Mouse (Mus musculus): ENCODE results near the gene U2af2. TPM values are rescaled to one million over a fixed set of nuclear protein-coding genes. Genes with fewer than 3 reads are reported as not detected.
"Not testable (repeated sequence)": the region's sequence is repeated elsewhere in the genome, so short reads cannot be mapped to it uniquely, and the experiment has no call there.

The U2af2 gene
- polyA plus RNA-seq, 1 experiment, result 333 TPM

- Histone ChIP-seq H3K36me3 (ENCODE audit: control insufficient read depth, insufficient read depth) (peaks cover 24% of the 10 kb centered on the region), H3K79me2 (ENCODE audit: control insufficient read depth, insufficient read depth) (peaks cover 24% of the 10 kb centered on the region), H3K79me3 (ENCODE audit: low read depth) (peaks cover 10% of the 10 kb centered on the region), H3K27me3 (ENCODE audit: control insufficient read depth, insufficient read depth, insufficient read length) (no peaks in the 10 kb centered on the region), H3K4me3 (ENCODE audit: insufficient read depth, poor library complexity, severe bottlenecking) (peak overlapping the region; percentile 68), H3ac (ENCODE audit: control insufficient read depth, insufficient read length, low read depth) (peak overlapping the region; percentile 35)
- TF ChIP-seq CEBPB (IDR thresholded peaks at IDR 0.05; ENCODE audit: low read depth) (no peak), CTCF (IDR thresholded peaks at IDR 0.05; ENCODE audit: control insufficient read depth, insufficient read depth, insufficient read length) (no peak), USF1 (IDR thresholded peaks at IDR 0.05; ENCODE audit: low read depth) (no peak), MYOG (IDR thresholded peaks at IDR 0.05; ENCODE audit: control insufficient read depth, extremely low read depth, insufficient read length) (no peak), MAX (IDR thresholded peaks at IDR 0.05) (no peak), FOSL1 (IDR thresholded peaks at IDR 0.05; ENCODE audit: insufficient read depth, low read length, poor library complexity, severe bottlenecking) (no peak), MYOD1 (IDR thresholded peaks at IDR 0.05; ENCODE audit: control insufficient read depth, insufficient read length, low read depth) (no peak)
Measured at GRCm38 (mm10) chr7:5016057-5016456, 45.9 kb upstream of the U2af2 start.

- Histone ChIP-seq H3K36me3 (ENCODE audit: control insufficient read depth, insufficient read depth) (peaks cover 20% of the 10 kb centered on the region), H3ac (ENCODE audit: control insufficient read depth, insufficient read length, low read depth) (no peak overlapping the region), H3K79me3 (ENCODE audit: low read depth) (peaks cover 18% of the 10 kb centered on the region), H3K27me3 (ENCODE audit: control insufficient read depth, insufficient read depth, insufficient read length) (no peaks in the 10 kb centered on the region), H3K79me2 (ENCODE audit: control insufficient read depth, insufficient read depth) (peaks cover 33% of the 10 kb centered on the region), H3K4me3 (ENCODE audit: insufficient read depth, poor library complexity, severe bottlenecking) (no peak overlapping the region)
- TF ChIP-seq CEBPB (IDR thresholded peaks at IDR 0.05; ENCODE audit: low read depth) (no peak), USF1 (IDR thresholded peaks at IDR 0.05; ENCODE audit: low read depth) (no peak), FOSL1 (IDR thresholded peaks at IDR 0.05; ENCODE audit: insufficient read depth, low read length, poor library complexity, severe bottlenecking) (no peak), MAX (IDR thresholded peaks at IDR 0.05) (no peak), MYOG (IDR thresholded peaks at IDR 0.05; ENCODE audit: control insufficient read depth, extremely low read depth, insufficient read length) (no peak), CTCF (IDR thresholded peaks at IDR 0.05; ENCODE audit: control insufficient read depth, insufficient read depth, insufficient read length) (no peak), MYOD1 (IDR thresholded peaks at IDR 0.05; ENCODE audit: control insufficient read depth, insufficient read length, low read depth) (no peak)
Measured at GRCm38 (mm10) chr7:5016920-5017319, 45.0 kb upstream of the U2af2 start.

- Histone ChIP-seq H3K27me3 (ENCODE audit: control insufficient read depth, insufficient read depth, insufficient read length) (no peaks in the 10 kb centered on the region), H3ac (ENCODE audit: control insufficient read depth, insufficient read length, low read depth) (no peak overlapping the region), H3K36me3 (ENCODE audit: control insufficient read depth, insufficient read depth) (peaks cover 20% of the 10 kb centered on the region), H3K4me3 (ENCODE audit: insufficient read depth, poor library complexity, severe bottlenecking) (no peak overlapping the region), H3K79me2 (ENCODE audit: control insufficient read depth, insufficient read depth) (peaks cover 37% of the 10 kb centered on the region), H3K79me3 (ENCODE audit: low read depth) (peaks cover 21% of the 10 kb centered on the region)
- TF ChIP-seq MYOD1 (IDR thresholded peaks at IDR 0.05; ENCODE audit: control insufficient read depth, insufficient read length, low read depth) (no peak), CTCF (IDR thresholded peaks at IDR 0.05; ENCODE audit: control insufficient read depth, insufficient read depth, insufficient read length) (no peak), USF1 (IDR thresholded peaks at IDR 0.05; ENCODE audit: low read depth) (no peak), CEBPB (IDR thresholded peaks at IDR 0.05; ENCODE audit: low read depth) (no peak), FOSL1 (IDR thresholded peaks at IDR 0.05; ENCODE audit: insufficient read depth, low read length, poor library complexity, severe bottlenecking) (no peak), MYOG (IDR thresholded peaks at IDR 0.05; ENCODE audit: control insufficient read depth, extremely low read depth, insufficient read length) (no peak)
Measured at GRCm38 (mm10) chr7:5017352-5017751, 44.6 kb upstream of the U2af2 start.

GRCm38 (mm10) chr7:5017931-5018330 lies 44.0 kb upstream of the U2af2 start:
- no peak for TF ChIP-seq MAX (IDR thresholded peaks at IDR 0.05)
- TF ChIP-seq CEBPB (IDR thresholded peaks at IDR 0.05; ENCODE audit: low read depth), result no peak
- no peak for TF ChIP-seq CTCF (IDR thresholded peaks at IDR 0.05; ENCODE audit: control insufficient read depth, insufficient read depth, insufficient read length)
- TF ChIP-seq MYOD1 (IDR thresholded peaks at IDR 0.05; ENCODE audit: control insufficient read depth, insufficient read length, low read depth), result no peak
- TF ChIP-seq MYOG (IDR thresholded peaks at IDR 0.05; ENCODE audit: control insufficient read depth, extremely low read depth, insufficient read length), result no peak
- TF ChIP-seq FOSL1 (IDR thresholded peaks at IDR 0.05; ENCODE audit: insufficient read depth, low read length, poor library complexity, severe bottlenecking), result no peak
- no peak for TF ChIP-seq USF1 (IDR thresholded peaks at IDR 0.05; ENCODE audit: low read depth)
- Histone ChIP-seq H3K27me3 (ENCODE audit: control insufficient read depth, insufficient read depth, insufficient read length) (no peaks in the 10 kb centered on the region), H3ac (ENCODE audit: control insufficient read depth, insufficient read length, low read depth) (no peak overlapping the region)

GRCm38 (mm10) chr7:5019576-5019975 lies 42.4 kb upstream of the U2af2 start:
- H3K27me3 ChIP-seq (ENCODE audit: control insufficient read depth, insufficient read depth, insufficient read length), result not testable (repeated sequence)
- peak overlapping the region; percentile 23 for H3ac ChIP-seq (ENCODE audit: control insufficient read depth, insufficient read length, low read depth)
- peaks cover 52% of the 10 kb centered on the region for H3K79me2 ChIP-seq (ENCODE audit: control insufficient read depth, insufficient read depth)
- H3K79me3 ChIP-seq (ENCODE audit: low read depth), result peaks cover 34% of the 10 kb centered on the region
- peaks cover 34% of the 10 kb centered on the region for H3K36me3 ChIP-seq (ENCODE audit: control insufficient read depth, insufficient read depth)
- H3K4me3 ChIP-seq (ENCODE audit: insufficient read depth, poor library complexity, severe bottlenecking), result peak overlapping the region; percentile 29

More at GRCm38 (mm10) chr7:5017931-5018330, 44.0 kb upstream of the U2af2 start:
- Histone ChIP-seq H3K36me3 (ENCODE audit: control insufficient read depth, insufficient read depth) (peaks cover 22% of the 10 kb centered on the region), H3K79me3 (ENCODE audit: low read depth) (peaks cover 27% of the 10 kb centered on the region), H3K4me3 (ENCODE audit: insufficient read depth, poor library complexity, severe bottlenecking) (no peak overlapping the region), H3K79me2 (ENCODE audit: control insufficient read depth, insufficient read depth) (peaks cover 39% of the 10 kb centered on the region)

- H3K36me3 ChIP-seq (ENCODE audit: control insufficient read depth, insufficient read depth), result peaks cover 38% of the 10 kb centered on the region
- peaks cover 57% of the 10 kb centered on the region for H3K79me2 ChIP-seq (ENCODE audit: control insufficient read depth, insufficient read depth)
- no peaks in the 10 kb centered on the region for H3K27me3 ChIP-seq (ENCODE audit: control insufficient read depth, insufficient read depth, insufficient read length)
- peak within 1 kb of the TSS; percentile 69 for H3K4me3 ChIP-seq (ENCODE audit: insufficient read depth, poor library complexity, severe bottlenecking)
- peak within 1 kb of the TSS; percentile 91 for H3ac ChIP-seq (ENCODE audit: control insufficient read depth, insufficient read length, low read depth)
- TF ChIP-seq FOSL1 (IDR thresholded peaks at IDR 0.05; ENCODE audit: insufficient read depth, low read length, poor library complexity, severe bottlenecking), result no peak
- peak; percentile 24 for TF ChIP-seq MAX (IDR thresholded peaks at IDR 0.05)
- H3K79me3 ChIP-seq (ENCODE audit: low read depth), result peaks cover 38% of the 10 kb centered on the region
Measured at GRCm38 (mm10) chr7:5020000-5020681, 41.8 kb upstream of the U2af2 start, which contains the start of the genes Zfp865 and Ccdc106. Gene Zfp865, plus strand, starts transcription at chr7:5020376. Gene Ccdc106, plus strand, starts transcription at chr7:5020553.
